Mouse (Mus musculus) erythroblast, embryonic 14.5 days (primary cell): ENCODE data around the gene Acsm3. TPM values are rescaled to one million over a fixed set of nuclear protein-coding genes. Genes with fewer than 3 reads are reported as not detected.
A peak's percentile ranks its signal among the peaks of the same experiment; 100 is the strongest.

Experiments
- H3K27me3 ChIP-seq: 2 replicates; pipeline ENCODE4 v1.6.1; 2012; ENCODE audit warnings: inconsistent platforms; ENCODE audit not compliant: control insufficient read depth
- H3K36me3 ChIP-seq: 2 replicates; pipeline ENCODE4 v1.6.1; 2012; ENCODE audit warnings: mild to moderate bottlenecking, inconsistent platforms; ENCODE audit not compliant: control insufficient read depth
- H3K4me1 ChIP-seq: 2 replicates; pipeline ENCODE4 v1.6.1; 2012; ENCODE audit warnings: inconsistent platforms; ENCODE audit not compliant: control insufficient read depth
- H3K4me3 ChIP-seq: replicated peaks from 2 replicates; pipeline ENCODE3; 2012; ENCODE audit warnings: moderate library complexity, mild to moderate bottlenecking, inconsistent platforms
- H3K9me3 ChIP-seq: 2 replicates; pipeline ENCODE4 v1.6.1; 2012; ENCODE audit warnings: low read length, inconsistent platforms, mixed read lengths; ENCODE audit not compliant: control insufficient read depth
- GATA1 ChIP-seq: IDR thresholded peaks from 2 replicates; pipeline ENCODE4 v1.6.1; 2012; ENCODE audit warnings: low read length, inconsistent platforms, mixed read lengths
- TAL1 ChIP-seq: IDR thresholded peaks from 3 replicates; pipeline ENCODE4 v1.6.1; 2012; ENCODE audit warnings: low read length, inconsistent platforms, mixed read lengths
- polyA plus RNA-seq: library from polyadenylated mRNA; stranded (reverse); fragments of >175 nt; gene quantifications from 2 replicates; pipeline ENCODE4 v1.2.3, GENCODE M21; 2012

Acsm3 gene
- polyA plus RNA-seq, 1 experiment: not detected

GRCm38 (mm10) chr7:119789024-119789423, 28.3 kb downstream of the Acsm3 start:
- H3K4me3 ChIP-seq: no peak overlapping the region
- H3K9me3 ChIP-seq: no peaks in the 10 kb centered on the region
- H3K36me3 ChIP-seq: peaks cover 66% of the 10 kb centered on the region
- H3K27me3 ChIP-seq: no peaks in the 10 kb centered on the region
- no peak for TF ChIP-seq TAL1
- no peak for TF ChIP-seq GATA1
- peaks cover 33% of the 10 kb centered on the region for H3K4me1 ChIP-seq

GRCm38 (mm10) chr7:119793586-119794250, 33.0 kb downstream of the Acsm3 start, which contains the start of the genes Rexo5 and Eri2:
Gene Rexo5, plus strand, starts transcription at chr7:119794006.
Gene Eri2, minus strand, starts transcription at chr7:119794058.
- Histone ChIP-seq H3K27me3 (no peaks in the 10 kb centered on the region), H3K4me1 (peaks cover 21% of the 10 kb centered on the region), H3K9me3 (no peaks in the 10 kb centered on the region), H3K36me3 (peaks cover 29% of the 10 kb centered on the region), H3K4me3 (peak within 1 kb of the TSS; percentile 82)
- no peak for TF ChIP-seq TAL1

GRCm38 (mm10) chr7:119794251-119794638, 33.5 kb downstream of the Acsm3 start:
- TF ChIP-seq TAL1 (no peak), GATA1 (no peak)
- Histone ChIP-seq H3K27me3 (no peaks in the 10 kb centered on the region), H3K4me1 (peaks cover 21% of the 10 kb centered on the region), H3K36me3 (peaks cover 23% of the 10 kb centered on the region), H3K4me3 (peak overlapping the region; percentile 82), H3K9me3 (no peaks in the 10 kb centered on the region)

- Histone ChIP-seq H3K4me1 (peaks cover 21% of the 10 kb centered on the region), H3K27me3 (no peaks in the 10 kb centered on the region), H3K36me3 (peaks cover 17% of the 10 kb centered on the region), H3K9me3 (no peaks in the 10 kb centered on the region), H3K4me3 (peak overlapping the region; percentile 82)
- TF ChIP-seq GATA1 (no peak), TAL1 (no peak)
Measured at GRCm38 (mm10) chr7:119795311-119795710, 34.6 kb downstream of the Acsm3 start.

GRCm38 (mm10) chr7:119800488-119800887, 39.8 kb downstream of the Acsm3 start:
- no peak overlapping the region for H3K4me3 ChIP-seq
- TF ChIP-seq GATA1 (no peak), TAL1 (no peak)
- H3K4me1 ChIP-seq: no peaks in the 10 kb centered on the region
- peaks cover 20% of the 10 kb centered on the region for H3K36me3 ChIP-seq
- no peaks in the 10 kb centered on the region for H3K27me3 ChIP-seq
- H3K9me3 ChIP-seq: 0 out of 2 replicates have a peak, but pooled peaks cover 2% of the 10 kb centered on the region

GRCm38 (mm10) chr7:119800991-119801390, 40.3 kb downstream of the Acsm3 start:
- Histone ChIP-seq H3K4me3 (no peak overlapping the region), H3K36me3 (peaks cover 22% of the 10 kb centered on the region), H3K4me1 (no peaks in the 10 kb centered on the region), H3K27me3 (no peaks in the 10 kb centered on the region), H3K9me3 (0 out of 2 replicates have a peak, but pooled peaks cover 2% of the 10 kb centered on the region)
- TF ChIP-seq TAL1 (no peak), GATA1 (no peak)

GRCm38 (mm10) chr7:119807396-119807795, 46.7 kb downstream of the Acsm3 start:
- H3K27me3 ChIP-seq: no peaks in the 10 kb centered on the region
- no peak for TF ChIP-seq GATA1
- no peak for TF ChIP-seq TAL1
- peaks cover 60% of the 10 kb centered on the region for H3K36me3 ChIP-seq
- H3K4me1 ChIP-seq: no peaks in the 10 kb centered on the region
- H3K4me3 ChIP-seq: no peak overlapping the region
- H3K9me3 ChIP-seq: no peaks in the 10 kb centered on the region

- no peaks in the 10 kb centered on the region for H3K4me1 ChIP-seq
- H3K9me3 ChIP-seq: no peaks in the 10 kb centered on the region
- TF ChIP-seq GATA1 (no peak), TAL1 (no peak)
- H3K36me3 ChIP-seq: peaks cover 57% of the 10 kb centered on the region
- no peaks in the 10 kb centered on the region for H3K27me3 ChIP-seq
- no peak overlapping the region for H3K4me3 ChIP-seq
Measured at GRCm38 (mm10) chr7:119808723-119809122, 48.0 kb downstream of the Acsm3 start.

- no peaks in the 10 kb centered on the region for H3K4me1 ChIP-seq
- TF ChIP-seq GATA1: no peak
- TF ChIP-seq TAL1: no peak
Measured at GRCm38 (mm10) chr7:119835371-119835770, 74.6 kb downstream of the Acsm3 start.

More at GRCm38 (mm10) chr7:119835371-119835770, 74.6 kb downstream of the Acsm3 start:
- Histone ChIP-seq H3K27me3 (no peaks in the 10 kb centered on the region), H3K36me3 (peaks cover 29% of the 10 kb centered on the region), H3K4me3 (no peak overlapping the region), H3K9me3 (no peaks in the 10 kb centered on the region)
